Mouse (Mus musculus) lung, postnatal 14 days (tissue): ENCODE results near the gene Chkb.
A peak's percentile ranks its signal among the peaks of the same experiment; 100 is the strongest.
"Not testable (repeated sequence)": the region's sequence is repeated elsewhere in the genome, so short reads cannot be mapped to it uniquely, and the experiment has no call there.

ENCODE experiments used
- DNase-seq: peaks from one replicate; pipeline ENCODE4 v3.0.0; 2021

Gene Chkb

DNA sequence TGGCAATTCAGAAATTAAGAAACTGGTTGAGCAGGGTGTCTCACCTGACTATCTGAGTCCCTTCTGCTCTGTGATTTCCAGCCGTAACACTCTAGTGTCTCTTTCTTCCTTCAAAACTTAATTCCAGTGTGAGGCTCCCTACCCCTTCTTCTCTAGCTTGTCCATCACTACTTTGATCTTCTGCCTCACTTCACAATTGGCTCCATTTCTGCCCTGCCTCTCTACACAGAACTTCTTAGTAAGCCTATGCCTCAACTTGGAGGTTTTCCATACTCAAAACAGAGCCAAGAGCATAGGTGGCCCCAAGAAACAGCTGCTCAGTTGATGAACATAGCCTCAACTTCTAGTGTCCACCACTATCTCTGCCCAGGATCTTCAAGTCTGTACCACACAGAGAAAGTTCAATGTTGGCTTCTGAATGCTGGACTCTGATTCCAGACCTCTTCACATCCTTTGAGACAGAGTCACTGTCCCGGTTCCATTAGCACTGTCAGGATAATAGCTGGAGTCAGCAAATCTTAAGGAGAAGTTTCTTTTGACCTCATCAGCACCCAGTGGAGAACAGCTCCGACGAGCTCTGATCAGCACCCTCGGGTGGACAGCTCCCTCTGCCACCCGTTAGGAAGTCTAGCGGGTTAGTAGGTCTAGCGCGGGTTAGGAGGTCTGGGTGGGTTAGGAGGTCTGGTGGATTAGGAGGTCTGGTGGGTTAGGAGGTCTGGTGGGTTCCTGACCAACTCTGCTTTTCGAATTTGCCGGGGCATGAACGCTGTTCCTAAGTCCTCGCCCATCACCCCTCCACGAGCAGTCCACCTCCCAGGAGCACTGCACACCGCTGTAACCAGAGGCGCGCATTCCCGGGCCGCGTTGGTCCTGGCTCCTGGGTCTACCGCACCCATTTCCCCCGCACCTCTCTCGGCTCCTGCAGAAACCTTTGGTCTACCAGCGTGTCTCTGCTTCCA, 23.5 kb upstream of the Chkb start:
- DNase-seq, result peak; percentile 77

DNA sequence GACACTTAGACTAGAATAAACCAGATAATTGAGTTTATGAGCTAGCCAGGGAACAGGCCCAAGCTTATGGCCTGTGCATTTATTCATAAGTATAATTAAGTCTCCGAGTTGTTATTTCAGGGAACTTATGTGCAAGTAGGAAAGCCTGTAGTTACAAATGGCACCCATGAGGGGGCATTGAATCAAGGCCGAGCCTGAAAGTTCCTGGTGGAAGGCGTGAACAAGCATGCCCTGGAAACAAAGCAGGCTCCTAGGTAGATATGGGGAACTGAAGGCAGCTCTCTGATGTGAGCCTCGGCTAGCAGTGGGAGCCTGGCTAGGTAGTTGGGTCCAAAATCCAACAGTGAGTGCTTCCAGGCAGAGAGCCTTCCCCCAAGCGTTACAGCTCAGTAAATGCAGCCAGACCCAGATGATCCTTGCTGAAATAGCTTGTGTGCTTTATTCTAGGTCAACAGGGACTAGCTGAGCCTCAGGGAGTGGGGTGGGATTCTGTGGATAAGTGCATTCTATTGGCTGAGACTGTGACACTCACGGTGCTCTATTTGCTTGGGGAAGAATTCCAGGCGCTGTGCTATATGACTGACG, 12.9 kb upstream of the Chkb start:
- no peak for DNase-seq

DNA sequence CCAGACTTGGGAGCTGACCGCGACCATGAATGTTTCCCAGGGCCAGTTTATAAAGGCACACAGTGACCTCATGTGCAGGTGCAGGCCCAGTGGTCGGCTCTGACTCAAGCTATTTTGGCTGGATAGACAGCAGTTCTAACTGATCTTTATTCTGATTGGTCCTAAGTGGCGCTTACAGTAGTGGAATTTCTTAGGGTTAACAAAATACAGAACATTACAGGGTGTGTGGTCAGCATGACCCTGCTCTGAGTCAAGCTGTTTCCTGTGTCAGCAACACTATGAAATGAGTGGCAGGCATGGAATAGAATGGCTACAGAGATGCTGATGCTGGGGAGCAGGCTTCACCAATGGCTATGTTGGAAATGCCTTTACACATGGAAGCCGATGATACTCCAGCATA, 6.2 kb upstream of the Chkb start:
- DNase-seq, result no peak

DNA sequence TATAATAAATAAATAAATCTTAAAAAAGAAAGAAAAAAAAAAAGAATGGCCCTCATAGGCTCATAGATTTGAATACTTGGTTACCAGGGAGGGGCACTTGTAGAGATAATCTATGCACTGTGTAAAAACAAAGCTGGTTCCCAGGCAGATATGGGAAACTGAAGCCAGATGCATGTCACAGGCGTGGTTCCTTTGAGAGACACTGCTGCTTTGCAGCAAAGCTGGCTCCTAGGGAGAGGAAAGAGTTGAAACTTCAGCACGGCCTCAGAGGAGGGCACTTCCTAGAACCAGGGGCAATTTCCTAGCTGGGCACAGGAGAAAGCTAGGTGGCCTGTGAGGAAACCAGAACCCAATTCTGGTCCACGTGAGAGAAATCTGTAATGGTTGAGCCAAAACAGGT, 4.4 kb upstream of the Chkb start:
- DNase-seq, result no peak

DNA sequence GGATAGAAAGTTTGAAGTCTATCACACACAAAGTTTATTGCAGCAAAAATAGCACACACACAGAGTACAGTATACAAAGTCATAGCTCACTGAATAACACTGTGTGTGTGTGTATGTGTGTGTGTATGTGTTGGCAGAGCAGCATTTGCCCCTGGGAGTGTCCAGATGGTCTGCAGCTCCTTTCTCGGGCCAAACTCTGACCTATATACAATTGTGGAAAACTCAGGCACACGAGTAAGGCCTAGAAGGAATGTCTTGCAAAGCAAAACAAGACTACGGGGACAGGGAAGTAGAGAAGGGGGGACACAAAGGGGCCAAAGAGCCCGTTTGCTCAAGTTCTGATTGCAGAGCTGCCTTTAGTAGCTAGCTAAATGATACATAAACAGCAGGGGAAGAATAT, 3.2 kb upstream of the Chkb start:
- no peak for DNase-seq

DNA sequence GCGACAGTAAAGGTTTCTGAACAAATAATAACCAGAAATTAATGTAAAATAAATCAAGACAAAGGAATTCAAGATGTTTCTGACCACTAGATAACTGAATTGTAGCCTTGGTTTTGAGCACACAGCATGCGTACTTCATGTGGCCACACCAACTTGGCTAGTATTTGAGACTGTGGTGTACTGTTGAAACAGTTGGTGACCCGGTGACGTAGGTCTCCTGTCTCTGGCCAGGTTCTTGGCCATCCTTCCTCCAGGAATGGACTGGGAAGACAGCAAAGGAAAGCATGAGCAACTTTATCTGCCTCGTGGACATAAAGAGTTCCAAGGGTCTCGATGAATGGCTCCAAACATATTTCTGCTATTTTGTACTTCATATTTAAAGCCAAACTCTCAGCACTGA, 2.1 kb upstream of the Chkb start:
- DNase-seq, result no peak

DNA sequence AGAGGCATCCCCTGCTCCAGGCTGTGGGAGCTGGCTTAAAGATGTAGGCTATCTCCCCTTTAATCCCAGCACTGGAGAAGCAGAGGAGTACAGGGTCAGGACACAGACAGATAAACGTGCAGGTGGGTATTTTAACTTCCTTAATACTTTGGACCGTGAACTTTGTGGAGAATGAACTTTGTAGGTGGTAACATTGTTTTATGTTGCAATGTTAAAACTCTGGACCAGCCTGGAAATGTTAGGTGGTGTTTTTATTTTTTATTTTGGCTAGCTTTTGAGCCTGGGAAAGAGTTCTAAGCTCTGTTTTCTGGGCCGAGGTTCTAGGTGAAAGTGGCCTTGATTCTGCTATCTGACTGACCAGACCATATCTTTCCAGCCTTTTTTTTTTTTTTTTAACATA, 1.6 kb upstream of the Chkb start:
- no peak for DNase-seq

DNA sequence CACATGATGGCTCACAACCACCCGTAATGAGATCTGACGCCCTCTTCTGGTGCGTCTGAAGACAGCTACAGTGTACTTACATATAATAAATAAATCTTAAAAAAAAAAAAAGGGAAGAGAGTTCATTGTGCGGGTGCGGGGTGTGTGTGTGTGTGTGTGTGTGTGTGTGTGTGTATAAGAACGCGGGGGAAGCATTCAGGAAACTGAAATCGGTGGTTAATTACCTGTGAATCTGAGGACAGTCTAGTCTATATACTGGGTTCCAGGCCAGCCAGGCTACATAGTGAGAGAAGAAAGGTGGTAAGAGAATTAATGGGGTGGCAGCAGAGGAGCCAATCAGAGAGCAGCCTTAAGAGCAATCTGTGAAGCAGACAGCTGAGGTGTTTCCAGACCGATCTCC, 1.1 kb upstream of the Chkb start:
- DNase-seq, result not testable (repeated sequence)

DNA sequence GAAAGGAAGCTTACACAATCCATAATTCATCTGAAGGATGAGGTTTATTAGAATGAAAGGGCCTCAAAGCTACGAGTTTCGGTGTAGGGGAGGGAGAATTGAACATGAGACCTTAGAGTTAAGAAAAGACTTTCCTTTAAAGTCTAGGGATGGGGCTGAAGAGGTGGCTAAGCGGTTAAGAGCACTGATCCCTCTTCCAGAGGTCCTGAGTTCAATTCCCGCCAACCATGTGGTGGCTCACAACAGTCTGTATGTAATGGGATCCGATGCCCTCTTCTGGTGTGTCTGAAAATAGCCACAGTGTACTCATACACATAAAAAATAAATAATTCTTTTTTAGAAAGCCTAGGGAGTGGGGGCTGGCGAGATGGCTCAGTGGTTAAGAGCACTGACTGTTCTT, 633 bp upstream of the Chkb start:
- no peak for DNase-seq

DNA sequence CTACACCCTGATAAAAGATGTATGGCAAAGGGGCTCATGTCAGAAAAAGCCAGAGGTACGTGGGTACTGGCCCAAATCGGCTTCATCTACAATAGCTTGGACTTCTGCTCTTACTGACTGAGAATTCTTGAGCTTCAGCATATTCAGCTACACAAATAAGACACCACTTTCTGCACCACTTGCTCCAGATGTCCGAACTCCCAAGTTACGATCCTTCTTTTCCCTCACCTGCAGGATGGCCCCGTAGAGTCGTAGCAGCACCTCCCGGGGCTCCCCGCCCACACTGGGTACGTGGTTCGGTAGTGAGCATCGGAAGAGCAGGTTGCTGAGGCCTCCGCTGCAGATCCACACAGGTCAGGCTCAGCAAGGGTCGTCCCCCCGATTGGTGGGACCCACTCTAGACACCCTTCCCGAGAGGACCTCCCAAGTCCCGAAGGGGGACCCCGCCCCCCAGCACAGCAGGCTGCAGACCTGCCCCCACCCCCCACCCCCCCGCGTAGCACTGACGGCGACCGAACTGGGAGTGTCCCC, 822 bp downstream of the Chkb start:
- no peak for DNase-seq

DNA sequence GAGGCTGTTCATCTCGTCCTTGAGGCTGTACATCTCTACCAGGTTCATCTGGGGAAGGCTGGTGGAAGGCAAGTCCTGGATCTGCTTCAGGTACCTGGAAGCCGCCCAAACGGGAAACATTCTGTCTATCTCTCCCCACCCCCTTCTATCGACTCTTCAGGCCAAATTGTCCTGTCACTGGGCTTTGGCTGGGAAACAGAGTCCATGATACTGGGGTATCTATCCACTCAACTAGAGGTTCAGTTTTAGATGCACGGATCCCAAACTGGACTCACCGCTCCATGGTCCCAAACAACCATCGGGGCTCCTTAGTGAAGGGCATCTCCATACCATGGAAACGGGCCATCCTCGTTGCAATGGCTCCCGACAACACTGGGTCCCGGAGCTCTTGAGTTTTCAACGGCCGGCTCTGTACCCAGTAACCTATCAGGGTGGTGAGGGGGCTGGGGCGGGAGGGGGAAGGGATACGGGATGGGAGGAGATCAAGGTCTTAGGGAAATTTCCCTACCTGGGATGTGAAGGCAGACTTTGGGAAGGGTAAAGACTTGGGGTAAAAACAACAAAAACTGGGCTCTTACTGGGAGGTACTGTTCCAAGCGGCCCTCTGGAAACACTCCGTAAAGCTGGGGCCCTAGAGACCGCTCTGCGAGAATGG, 1.4 kb downstream of the Chkb start:
- DNase-seq, result no peak

DNA sequence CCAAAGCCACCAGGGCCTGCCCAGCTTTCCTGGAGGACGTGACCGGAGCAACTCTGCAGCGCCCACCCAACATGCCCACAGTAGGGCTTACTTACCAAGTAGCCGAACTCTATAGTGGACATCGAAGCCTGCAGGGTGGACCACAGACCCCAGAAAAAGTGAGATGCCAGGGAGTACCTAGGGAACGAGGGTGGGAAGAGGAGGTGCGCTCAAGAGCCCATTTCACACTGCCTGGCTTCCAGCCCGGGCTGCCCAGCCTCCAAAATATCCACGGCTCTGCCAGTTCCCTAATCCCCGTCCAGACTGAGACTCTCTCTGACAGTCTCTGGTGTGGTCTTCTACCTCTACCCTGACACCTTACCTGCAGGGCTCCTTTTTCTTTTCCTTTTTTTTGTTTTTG, 3.0 kb downstream of the Chkb start:
- DNase-seq, result no peak

DNA sequence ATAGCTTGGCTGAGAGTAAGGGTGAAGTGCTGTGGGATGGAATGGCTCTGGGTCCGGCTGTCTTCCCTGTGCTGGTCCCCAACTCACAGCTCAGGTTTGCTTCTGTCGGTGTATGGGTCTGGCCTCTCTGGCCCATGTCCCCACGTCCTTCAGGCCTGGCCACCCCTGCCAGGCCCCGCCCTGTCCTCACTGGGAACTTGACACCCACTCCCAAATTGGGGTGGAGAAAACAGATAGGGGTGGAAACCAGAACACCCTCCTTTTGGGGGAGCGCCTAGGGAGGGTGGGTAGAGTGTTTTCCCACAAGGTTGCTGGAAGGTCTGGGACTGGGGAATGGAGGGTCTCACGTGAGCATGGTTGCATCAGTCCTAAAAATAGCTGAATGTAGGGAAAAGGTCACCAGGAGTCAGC, 4.0 kb downstream of the Chkb start, which contains the start of gene Cpt1b:
Cpt1b (minus strand) TSS at position 153 of the 411 bp plus-strand sequence.
- no peak for DNase-seq

DNA sequence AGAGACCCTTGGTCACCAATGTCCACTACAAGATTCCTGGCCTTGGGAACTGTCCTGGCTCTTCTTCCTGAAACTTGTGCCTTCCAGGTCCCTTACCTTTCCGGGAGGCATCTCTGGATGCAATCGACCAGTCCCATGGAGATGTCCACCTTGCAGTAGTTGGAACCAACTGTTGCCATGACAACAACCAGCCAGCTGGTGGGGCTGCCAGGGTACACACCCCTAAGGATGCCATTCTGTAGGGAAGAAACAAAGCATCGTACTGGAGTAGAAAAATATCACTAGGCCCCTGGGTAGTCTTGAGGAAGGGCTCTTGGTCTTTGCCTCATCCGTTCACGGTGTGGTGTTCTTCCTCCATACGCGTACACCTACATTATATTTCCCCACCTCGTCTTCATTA, 5.1 kb downstream of the Chkb start:
- no peak for DNase-seq

DNA sequence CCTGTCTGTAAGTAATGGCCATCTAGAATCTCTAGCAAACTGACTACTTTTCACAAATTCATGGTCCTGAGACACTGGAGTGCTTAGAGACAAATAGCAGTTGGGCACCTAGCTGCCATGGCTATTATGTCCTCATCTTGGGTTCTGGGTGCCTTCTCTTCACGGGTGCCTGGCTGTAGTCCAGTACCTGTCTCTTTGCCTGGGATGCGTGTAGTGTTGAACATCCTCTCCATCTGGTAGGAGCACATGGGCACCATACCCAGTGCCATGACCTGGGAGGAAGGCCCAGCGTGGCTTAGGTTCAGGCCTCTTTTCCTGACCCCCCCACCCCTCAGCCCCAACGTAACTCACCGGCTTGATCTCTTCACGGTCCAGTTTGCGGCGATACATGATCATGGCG, 7.8 kb downstream of the Chkb start:
- no peak for DNase-seq

DNA sequence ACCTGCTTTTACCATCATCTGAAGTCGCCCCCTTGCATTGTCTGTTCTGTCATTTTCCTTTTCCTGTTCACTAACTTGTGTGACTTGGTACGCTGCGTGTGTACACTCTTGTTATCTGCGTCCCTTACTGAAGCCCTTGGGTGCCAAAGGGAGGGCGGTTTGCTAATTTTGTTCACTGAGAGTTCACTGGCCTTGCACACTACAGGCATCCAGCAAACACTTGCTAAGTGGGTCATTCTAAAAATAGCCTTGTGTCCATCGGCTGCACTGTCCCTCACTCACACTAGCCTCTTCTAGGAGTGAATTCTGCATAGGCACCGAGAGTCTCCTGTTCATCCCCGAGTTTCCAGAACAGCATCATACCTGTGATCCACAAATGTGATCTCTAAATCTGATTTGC, 14.4 kb downstream of the Chkb start:
- no peak for DNase-seq

DNA sequence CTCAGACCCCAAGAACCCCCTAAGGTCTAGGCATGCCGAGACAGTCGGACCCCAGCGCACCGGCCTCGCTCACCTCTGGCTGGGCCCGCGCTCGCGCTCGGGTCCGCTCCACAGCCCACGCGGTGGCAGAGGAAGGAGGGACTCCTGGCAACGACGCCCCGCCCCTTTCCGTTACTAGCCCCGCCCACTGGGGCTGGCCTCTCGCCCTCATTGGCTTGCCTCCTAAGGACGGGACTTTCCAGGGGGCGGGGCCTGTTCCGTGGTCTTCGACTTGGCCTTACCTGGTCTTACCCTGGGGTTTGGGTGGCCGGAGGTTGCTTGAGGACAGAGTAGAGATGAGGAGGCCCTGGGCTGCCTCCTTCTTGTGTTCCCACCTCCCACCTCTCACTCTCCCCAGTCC, 19.6 kb downstream of the Chkb start, which contains the start of gene Syce3:
Syce3 (minus strand) TSS at position 386 of the 400 bp plus-strand sequence.
- DNase-seq, result no peak

DNA sequence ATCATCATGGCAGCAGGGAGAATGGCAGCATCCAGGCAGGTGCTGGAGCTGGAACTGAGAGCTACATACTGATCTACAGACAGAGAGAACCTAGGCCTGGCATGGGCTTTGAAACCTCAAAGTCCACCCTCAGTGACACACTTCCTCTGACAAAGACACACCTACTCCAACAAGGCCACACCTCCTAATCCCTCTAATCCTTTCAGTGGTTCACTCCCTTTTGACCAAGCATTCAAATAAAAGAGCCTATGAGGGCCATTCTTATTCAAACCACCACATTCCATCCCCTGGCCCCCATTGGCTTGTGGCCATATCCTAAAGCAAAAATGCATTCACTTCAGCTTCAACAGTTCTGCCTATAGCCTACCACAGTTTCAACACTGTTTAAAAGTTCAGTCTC, 23.0 kb downstream of the Chkb start:
- DNase-seq, result no peak

DNA sequence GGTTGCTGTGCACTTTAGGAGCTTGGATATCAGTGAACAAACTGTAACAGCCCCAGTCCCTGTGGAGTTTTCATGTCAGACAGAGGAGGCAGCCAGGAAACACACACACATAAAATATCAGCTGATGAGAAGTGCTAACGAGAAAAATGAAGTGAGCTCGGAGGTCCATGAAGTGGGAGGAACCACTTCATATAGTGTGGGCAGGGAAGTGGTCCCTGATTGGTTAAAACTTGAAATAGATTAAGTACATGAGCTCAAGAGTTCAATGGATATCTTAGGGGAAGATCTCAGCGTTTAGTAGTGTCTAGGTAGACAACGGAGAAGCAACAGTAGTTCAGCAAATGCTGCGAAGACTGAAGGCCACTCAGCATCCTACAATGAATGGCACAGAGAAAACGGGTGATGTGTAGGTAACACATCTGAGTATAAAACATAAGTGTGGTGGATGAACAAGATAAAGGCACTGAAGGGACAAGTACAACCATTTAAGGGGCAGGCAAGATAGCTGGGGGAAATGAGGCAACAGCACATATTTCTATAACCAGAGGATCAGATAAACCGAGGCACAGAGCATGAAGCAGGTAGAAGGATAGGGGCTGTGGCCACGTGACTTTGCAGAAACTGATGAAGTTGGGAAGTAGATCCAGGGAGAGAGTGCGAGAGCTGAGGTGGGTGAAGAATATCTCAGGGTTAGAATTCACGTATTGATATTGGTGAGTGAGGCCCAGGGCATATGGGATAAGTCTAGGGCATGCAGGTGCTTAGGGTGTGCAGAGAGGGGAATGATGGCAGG, 24.7 kb downstream of the Chkb start:
- no peak for DNase-seq

DNA sequence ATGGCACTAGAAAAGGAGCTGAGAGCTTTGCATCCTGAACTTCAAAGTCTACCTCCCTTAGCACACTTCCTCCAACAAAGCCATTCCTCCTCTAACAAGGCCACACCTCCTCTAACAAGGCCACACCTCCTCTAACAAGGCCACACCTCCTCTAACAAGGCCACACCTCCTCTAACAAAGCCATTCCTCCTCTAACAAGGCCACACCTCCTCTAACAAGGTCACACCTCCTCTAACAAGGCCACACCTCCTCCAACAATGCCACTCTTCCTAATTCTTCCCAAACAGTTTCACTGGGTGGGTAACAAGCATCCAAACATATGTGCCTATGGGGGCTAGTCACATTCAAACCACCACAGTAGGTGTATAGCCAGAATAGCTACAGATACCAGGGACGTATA, 27.2 kb downstream of the Chkb start:
- DNase-seq, result no peak

DNA sequence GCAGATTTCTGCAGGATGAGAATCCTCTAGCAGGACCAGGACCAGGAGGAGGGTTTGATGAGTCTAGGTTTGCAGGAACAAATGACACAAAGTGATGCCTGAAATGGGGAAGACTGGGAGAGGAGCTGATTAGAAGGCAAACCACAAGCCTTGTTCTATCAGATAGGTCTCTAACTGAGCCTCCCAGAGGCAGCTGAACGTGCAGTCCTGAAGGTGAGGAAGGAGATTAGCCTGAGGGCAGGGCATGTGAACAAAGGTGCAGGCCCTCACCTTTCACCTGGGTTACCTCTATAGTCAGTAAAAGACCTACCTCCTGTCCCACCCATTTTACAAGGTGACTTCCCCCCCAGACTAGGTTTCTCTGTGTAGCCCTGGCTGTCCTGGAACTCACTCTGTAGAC, 30.0 kb downstream of the Chkb start:
- DNase-seq, result no peak

DNA sequence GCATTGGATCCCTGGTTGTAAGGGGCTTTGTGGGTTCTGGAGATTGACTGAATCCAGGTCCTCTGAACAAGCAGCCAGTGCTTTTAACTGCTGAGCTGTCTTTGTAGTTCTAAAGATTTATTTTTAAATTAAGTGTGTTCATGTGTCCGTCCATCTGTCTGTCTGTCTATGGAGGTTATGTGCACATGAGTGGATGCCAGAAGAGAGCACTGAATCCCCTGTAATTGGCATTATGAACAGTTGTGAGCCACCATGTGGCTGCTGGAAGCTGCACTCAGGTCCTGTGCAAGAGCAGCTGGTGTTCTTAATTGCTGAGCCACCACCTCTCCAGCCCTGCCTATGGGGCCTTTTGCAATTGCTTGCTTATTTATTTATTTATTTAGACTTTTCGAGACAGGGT, 31.6 kb downstream of the Chkb start:
- no peak for DNase-seq

DNA sequence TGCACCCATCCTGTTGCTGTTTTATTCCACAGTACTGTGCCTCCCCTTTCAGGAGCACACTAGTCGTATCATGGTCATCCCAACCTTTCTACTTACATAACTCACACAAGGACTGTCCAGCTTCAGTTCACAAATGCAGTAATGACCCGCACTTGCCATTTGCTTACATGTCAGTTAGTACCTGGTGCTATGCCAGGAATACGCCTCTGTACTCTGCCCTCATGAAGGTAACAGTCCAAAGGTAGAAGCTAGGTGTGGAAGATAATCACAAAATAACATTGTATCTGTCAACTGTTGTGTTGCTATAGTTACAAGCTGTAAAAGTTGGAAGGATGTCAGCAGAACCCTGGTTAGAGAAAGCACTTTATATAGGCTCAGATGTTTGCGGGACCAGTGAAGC, 32.8 kb downstream of the Chkb start:
- DNase-seq, result no peak
